Mouse (Mus musculus): ENCODE results near the gene Il11ra1. TPM values are rescaled to one million over a fixed set of nuclear protein-coding genes. Genes with fewer than 3 reads are reported as not detected.
"Not testable (repeated sequence)": the region's sequence is repeated elsewhere in the genome, so short reads cannot be mapped to it uniquely, and the experiment has no call there.

Gene Il11ra1
- total RNA-seq, 2 experiments from 2014 or later = 23.2 to 24.5 TPM

- not testable (repeated sequence) for DNase-seq (ENCODE audit: low spot score in 2 of 2)
Measured at GRCm38 (mm10) chr4:41775840-41776239, 76.1 kb downstream of the Il11ra1 start.

DNA sequence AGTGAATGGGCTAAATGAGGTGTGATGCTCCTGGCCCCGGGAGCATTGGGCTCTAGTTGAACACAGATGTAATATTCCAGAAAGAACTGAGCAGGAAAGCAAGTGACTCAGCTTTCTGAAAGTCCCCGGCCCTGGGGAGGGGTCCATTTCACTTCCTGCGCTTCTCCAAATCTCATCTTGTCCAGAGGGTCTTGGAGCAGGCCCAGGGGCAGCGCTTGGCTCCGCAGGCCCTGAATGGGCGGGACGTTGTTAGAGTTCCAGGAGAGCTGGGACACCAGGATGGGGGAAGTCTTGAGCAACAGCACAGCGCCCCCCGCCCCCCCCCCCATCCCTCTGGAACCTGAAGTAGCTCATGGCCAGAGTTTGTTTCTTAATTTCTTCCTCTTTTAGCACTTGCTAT is 81.5 kb downstream of the Il11ra1 start:
- not testable (repeated sequence) for DNase-seq (ENCODE audit: low spot score in 2 of 2)

DNA sequence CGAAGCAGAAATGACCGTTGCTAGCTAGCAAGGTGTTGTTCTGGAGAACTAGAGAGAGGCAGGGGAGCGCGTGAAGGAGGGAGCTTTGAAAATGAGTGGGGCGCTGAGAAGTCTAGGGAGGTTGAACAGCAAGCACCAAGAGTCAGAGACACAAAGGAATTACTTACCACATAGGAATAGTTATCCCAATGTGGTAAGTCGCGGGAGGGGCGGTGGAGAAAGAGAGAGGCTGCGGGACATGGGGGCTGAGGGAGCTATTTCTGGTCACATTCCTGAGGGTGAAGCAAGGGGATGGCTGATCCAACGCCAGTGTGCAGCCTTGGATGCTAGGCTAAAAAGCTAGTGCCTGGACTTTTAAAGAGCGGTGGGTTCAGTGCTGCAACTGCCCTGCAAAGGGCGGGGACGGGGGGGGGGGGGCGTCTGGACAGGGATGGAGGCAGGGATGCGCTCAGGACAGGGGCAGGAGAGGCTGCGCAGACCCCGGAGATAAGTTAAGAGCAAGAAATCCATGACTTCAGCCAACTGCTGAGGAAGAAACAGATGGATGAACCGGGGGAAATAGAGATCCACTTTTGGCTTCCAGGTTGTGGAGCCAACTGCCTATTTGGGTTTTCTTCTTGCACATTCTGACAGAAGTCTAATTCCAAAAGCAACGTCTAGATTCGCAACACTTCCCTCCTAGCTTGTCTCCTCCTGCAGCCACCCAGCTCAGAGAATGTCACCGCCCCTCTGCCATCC is 82.1 kb downstream of the Il11ra1 start:
- not testable (repeated sequence) for DNase-seq (ENCODE audit: low spot score in 2 of 2)

- DNase-seq (ENCODE audit: low spot score in 2 of 2) = not testable (repeated sequence)
Measured at GRCm38 (mm10) chr4:41782711-41783110, 82.9 kb downstream of the Il11ra1 start.

DNA sequence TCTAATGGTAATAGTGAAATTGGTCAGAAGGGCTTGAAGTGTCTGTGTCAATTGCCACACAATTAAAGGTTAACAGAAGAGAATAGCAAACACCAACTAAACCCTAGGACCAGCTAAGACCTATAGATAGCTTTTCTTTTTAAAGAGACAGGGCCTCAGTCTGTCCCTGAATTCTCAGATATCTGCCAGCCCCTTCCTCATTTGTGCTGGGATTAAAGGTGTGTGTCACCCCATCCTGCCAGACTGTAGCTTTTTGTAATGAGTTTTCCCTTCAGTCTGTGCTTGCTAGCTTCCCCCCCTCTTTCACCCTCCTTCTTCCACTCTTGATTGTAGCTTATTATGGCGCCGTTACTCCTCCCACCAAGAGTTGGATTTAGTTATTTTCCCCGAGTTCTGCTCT is 83.4 kb downstream of the Il11ra1 start:
- DNase-seq (ENCODE audit: low spot score in 2 of 2) = not testable (repeated sequence)

Other genes starting within 250 kb of the Il11ra1 start
- 1 to 10 TPM; 2.0 to 2.3 TPM for gene Kif24, start 235.1 kb upstream of the Il11ra1 start, total RNA-seq (2021)
- 10 to 100 TPM; 33.9 to 36.0 TPM for gene Nudt2, start 234.8 kb upstream of the Il11ra1 start, total RNA-seq (2021)
- 10 to 100 TPM; 44.8 TPM for gene AI464131, start 196.9 kb upstream of the Il11ra1 start, total RNA-seq (2021)
- gene 1110017D15Rik, start 182.7 kb upstream of the Il11ra1 start, total RNA-seq (2021) = 10 to 100 TPM in 1 of 2 experiments, 1 to 10 TPM in 1; 8.0 to 10.0 TPM
- 100 to 1,000 TPM; 168 to 186 TPM for gene Fam219a, start 130.5 kb upstream of the Il11ra1 start, total RNA-seq (2021)
- gene Dnaic1, start 130.2 kb upstream of the Il11ra1 start, total RNA-seq (2021) = 1 to 10 TPM; 5.4 to 8.3 TPM
- gene Enho, start 59.7 kb upstream of the Il11ra1 start, total RNA-seq (2021) = 10 to 100 TPM; 63.4 to 66.5 TPM
- gene Cntfr, start 2.9 kb upstream of the Il11ra1 start, total RNA-seq (2021) = 10 to 100 TPM; 64.7 to 65.0 TPM
- gene Rpp25l, start 13.5 kb downstream of the Il11ra1 start, total RNA-seq (2021) = 10 to 100 TPM; 27.7 to 34.4 TPM
- 100 to 1,000 TPM; 142 to 158 TPM for gene Dctn3, start 23.2 kb downstream of the Il11ra1 start, total RNA-seq (2021)
- gene Arid3c, start 31.2 kb downstream of the Il11ra1 start, total RNA-seq (2021) = not detected
- 10 to 100 TPM; 49.0 to 51.1 TPM for gene Galt, start 55.2 kb downstream of the Il11ra1 start, total RNA-seq (2021)
- gene Sigmar1, start 56.2 kb downstream of the Il11ra1 start, total RNA-seq (2021) = 10 to 100 TPM; 41.0 to 49.1 TPM
- 100 to 1,000 TPM; 141 to 191 TPM for gene Ccl27a, start 74.3 kb downstream of the Il11ra1 start, total RNA-seq (2021)
- gene Gm21541, start 203.6 kb downstream of the Il11ra1 start, total RNA-seq (2021) = not detected
- gene Gm20878, start 241.6 kb downstream of the Il11ra1 start, total RNA-seq (2021) = 10 to 100 TPM; 22.5 to 24.9 TPM

All from layer of hippocampus, postnatal 10 days (tissue).